Mouse (Mus musculus): Measurements from ENCODE around the gene Fgfr2. TPM values are rescaled to one million over a fixed set of nuclear protein-coding genes. Genes with fewer than 3 reads are reported as not detected.
A peak's percentile ranks its signal among the peaks of the same experiment; 100 is the strongest.

Fgfr2 gene
- total RNA-seq, 4 experiments from 2014 or later: 1.1 to 1.9 (median 1.4) TPM

GRCm38 (mm10) chr7:132587167-132587566, 536.0 kb downstream of the Fgfr2 start:
- DNase-seq (ENCODE audit: low spot score): no peak

DNA sequence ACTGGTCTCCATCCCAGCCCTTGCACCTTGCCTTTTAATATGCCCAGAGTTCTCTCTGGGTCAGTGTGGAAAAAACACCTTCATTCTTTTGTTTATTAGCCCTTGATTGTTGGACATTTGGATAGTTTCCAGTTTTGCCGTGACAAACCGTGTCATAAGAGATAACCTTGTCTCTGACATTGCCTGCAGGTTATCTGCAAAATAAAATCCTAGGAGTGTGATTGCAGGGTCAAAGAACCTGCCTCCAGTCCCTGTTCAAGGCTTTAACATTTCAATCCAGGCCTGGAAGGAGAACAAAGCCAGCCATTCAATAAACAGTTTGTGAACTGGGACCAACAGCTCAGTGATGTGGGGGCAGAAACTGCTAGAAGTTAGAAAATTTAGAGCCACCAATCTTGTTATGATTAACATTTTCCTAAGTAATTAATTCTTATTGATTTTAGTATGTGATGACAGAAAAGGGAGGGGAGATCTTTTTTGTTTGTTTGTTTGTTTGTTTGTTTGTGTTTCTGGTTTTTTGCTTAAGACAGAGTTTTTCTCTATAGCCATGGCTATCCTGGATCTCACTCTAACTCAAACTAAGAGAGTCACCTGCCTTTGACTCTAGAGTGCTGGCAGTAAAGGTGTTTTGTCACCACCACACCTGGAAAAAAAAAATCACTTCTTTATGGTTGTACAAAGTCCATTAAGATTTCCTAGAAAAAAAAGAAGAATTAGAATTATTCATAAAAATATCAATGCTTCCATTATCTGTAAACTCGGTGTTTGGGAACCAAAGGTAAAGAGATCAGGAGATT, 537.3 kb downstream of the Fgfr2 start:
- DNase-seq (ENCODE audit: low spot score): no peak

GRCm38 (mm10) chr7:132581441-132581840, 541.7 kb downstream of the Fgfr2 start:
- no peak for DNase-seq (ENCODE audit: low spot score)

- no peak for DNase-seq (ENCODE audit: low spot score)
These were observed 542.6 kb downstream of the Fgfr2 start for GRCm38 (mm10) chr7:132580511-132580910.

DNA sequence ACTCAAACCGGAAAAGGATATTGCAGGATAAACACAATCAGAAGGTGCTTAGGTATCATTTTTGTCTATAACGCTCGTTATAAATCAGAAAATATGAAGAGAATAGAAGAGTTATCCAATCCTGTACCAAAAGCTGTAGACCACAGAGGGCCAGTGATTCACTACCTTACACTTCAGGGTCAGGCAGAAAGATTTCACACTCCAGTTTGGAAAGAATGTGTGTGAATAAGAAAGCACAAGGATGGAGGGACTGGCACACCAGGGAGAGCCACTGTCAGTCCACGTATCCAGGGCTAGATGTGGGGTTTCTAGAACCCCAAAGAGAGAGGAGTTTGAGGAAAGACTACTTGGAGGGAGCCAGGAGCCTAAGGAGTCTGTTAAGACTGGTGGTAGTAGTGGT, 546.3 kb downstream of the Fgfr2 start:
- no peak for DNase-seq (ENCODE audit: low spot score)

DNA sequence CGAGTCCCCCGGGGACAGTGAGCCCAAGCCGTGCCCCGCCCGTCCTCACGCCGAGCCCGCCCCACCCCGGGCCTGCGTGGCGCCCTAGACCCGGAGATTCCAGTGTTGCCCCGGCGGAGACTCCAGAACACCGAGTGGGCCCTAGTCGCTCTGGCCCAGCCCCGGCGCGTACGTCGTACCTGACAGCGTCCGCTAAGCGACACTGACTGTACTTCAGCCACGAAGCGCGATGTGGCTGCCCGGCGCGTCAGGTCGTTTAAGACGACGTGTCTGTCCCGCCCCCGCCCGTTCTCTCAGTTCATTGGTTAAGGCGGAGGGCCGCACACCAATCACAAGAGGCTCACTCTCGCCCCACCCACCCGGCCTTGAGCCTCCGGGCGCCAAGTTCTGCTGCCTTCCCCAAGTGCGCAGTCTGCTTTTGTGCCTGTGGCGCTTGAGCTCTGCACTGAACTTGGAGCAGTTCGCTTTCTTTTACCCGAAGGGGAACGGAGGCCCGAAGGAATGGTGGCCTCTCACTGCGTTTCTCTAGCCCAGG, 547.0 kb downstream of the Fgfr2 start, which contains the start of gene Oat:
Gene Oat, minus strand, starts transcription at position 283 of the 535 bp plus-strand sequence.
- peak; percentile 93 for DNase-seq (ENCODE audit: low spot score)

DNA sequence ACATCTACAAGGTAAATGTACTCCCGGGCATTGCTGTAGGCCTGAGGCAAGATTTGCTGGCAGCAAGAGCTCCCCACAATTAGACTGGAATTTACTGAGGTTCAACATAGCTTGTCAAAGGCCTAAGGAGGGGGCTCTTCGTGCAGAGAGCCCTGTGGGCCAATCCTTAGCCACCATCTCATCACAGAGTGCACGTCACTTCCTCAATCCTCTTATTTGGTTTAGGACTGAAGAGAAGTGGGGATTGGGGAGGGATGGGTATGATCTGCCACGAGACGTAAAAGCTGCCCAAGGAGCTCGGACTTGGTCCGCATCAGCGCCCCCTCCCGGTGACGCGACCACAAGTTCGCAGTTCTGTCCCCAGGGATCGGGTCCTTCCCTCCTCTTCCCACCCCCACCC, 547.5 kb downstream of the Fgfr2 start:
- DNase-seq (ENCODE audit: low spot score): peak; percentile 81

GRCm38 (mm10) chr7:132574646-132575045, 548.5 kb downstream of the Fgfr2 start:
- DNase-seq (ENCODE audit: low spot score): no peak

DNA sequence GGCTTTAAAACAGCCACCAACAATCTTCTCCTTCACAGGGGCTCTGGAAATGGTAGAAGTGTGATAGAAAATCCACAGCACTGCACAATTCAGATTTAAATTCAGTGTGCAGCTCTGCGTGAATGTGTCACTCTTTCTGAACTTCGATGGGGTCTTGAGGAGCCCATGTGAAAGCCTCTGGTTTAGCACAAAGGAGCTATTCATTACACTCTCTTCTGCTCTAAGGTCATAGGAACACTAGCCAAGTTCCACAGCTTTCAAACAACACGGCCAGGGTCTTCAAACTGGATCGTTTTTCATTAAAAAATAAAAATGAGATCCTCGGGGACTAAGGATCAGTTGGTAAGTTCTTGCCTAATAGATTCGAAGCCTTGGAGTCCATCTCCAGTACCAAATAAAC, 549.9 kb downstream of the Fgfr2 start:
- no peak for DNase-seq (ENCODE audit: low spot score)

DNA sequence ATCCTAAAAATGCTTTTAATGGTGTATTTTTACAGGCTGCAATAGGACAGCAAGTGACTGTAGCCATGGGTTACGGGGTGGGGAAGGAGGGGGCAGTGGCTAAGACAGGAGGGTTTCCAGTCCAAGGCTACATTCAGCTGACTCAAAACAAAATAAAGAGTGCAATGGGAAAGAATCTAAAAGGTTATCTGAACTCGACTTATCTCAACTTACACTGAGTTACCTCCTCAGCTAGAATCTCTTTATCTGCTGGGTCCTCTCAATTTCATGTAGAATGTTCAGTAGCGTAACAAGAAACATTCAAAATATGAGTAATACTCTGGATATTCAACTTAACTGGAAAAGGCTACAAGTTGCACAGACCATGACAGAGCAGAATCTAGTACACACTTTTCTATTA, 550.4 kb downstream of the Fgfr2 start:
- DNase-seq (ENCODE audit: low spot score): no peak

DNA sequence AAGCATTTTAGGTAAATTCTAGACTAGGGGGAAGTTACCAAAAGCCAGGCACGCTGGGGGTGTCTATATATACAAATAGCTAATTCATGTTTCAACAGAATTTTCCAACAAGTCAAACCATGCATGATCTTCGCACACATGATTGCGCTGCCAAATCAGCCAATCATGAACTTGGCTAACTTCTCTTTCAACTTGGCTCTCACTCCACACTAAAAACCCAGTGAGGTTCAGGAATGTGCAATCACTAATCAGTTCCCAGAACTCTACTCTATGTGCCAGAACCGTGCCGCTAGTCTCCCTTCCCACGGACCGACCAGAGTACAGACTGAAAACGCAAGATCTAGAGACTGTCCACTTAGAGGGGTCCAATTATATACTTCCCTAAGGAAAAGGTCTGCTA, 551.7 kb downstream of the Fgfr2 start:
- DNase-seq (ENCODE audit: low spot score): no peak

GRCm38 (mm10) chr7:132570071-132570470, 553.1 kb downstream of the Fgfr2 start:
- DNase-seq (ENCODE audit: low spot score): peak; percentile 46

- peak; percentile 36 for DNase-seq (ENCODE audit: low spot score)
These were observed 554.3 kb downstream of the Fgfr2 start for GRCm38 (mm10) chr7:132568817-132569216.

DNA sequence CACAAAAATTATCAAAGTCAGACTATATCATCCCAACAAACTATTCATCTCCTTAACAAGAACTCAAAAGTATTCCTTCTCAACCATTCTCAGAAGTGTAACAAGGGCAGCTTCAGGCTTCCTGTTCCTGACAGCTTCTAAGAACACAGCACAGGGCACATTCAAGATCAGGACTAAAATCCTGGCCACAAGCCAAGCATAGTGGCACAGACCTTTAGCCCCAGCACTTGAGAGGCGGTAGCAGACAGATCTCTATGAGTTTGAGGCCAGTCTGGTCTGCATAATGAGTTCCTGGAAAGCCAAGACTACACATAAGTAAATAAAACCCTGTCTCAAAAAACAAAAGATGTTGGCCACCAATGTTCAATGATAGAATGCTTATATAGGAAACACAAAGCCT, 557.3 kb downstream of the Fgfr2 start:
- no peak for DNase-seq (ENCODE audit: low spot score)

- peak; percentile 68 for DNase-seq (ENCODE audit: low spot score)
These were observed 563.9 kb downstream of the Fgfr2 start for GRCm38 (mm10) chr7:132559138-132559766.

DNA sequence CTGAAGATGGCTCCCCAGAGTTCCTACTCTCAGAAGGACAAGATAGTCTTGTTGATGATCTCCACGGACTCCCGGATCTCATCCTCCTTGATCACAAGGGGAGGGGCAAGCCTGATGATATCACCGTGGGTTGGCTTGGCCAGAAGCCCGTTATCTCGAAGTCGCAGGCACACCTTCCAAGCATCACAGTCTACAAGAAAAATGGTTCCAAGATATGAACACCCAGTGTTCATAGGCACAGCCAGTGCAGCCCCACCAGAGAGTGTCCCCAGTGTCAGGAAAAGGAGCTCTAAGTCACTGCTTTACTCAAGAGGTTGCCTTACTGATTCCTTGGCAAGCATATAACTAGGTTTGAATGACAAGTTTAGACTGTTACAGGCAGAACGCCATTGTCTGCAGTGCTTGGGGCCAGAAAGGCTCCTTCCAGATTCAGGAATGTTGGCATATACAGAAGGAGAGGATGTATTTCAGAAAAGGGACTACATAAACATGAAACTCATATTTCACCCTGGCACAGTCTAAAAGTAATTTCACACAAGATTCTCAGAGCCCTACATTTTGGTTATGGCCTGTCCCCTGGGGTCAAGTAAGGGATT, 564.9 kb downstream of the Fgfr2 start:
- no peak for DNase-seq (ENCODE audit: low spot score)

GRCm38 (mm10) chr7:132556575-132556974, 566.6 kb downstream of the Fgfr2 start:
- no peak for DNase-seq (ENCODE audit: low spot score)

DNA sequence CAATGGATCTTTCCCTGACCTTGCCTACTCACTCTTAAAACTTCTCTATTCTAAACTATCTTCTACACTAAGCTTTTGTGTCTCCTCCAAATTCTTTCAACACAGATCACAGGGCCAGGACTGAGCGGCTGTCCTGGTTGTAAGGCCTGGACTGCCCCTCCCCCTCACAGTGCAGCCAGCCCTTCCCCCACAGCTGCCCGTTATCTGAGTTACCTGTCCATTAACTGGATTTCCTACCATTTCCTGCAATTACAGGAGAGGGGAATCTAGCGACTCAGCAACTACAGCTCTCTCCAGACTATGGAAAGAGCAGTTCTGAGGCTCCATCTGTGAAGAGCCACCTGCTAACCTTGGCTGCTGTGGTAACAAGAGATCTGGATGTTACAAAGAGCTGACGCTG, 567.2 kb downstream of the Fgfr2 start:
- DNase-seq (ENCODE audit: low spot score): no peak

DNA sequence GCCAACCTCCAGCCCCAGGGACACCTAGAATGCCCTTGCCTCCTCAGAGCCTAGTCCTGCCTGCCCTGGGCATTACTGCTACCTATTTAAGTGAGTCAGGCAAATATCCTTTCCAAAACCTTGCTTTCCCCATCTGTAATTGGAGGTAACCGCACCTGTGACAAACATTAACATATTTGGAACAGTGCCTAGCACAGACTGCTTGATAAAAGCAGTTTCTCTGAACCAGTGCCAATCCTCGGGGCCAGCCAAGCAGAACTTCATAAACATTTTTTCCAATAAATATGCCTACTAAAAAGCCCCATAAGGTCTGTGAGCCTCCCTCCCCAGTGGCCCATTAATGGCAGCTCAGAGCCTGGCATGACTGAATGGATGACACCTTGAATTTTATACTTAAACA, 569.1 kb downstream of the Fgfr2 start:
- DNase-seq (ENCODE audit: low spot score): no peak

- DNase-seq (ENCODE audit: low spot score): peak; percentile 96
These were observed 571.6 kb downstream of the Fgfr2 start for GRCm38 (mm10) chr7:132551351-132552126.

DNA sequence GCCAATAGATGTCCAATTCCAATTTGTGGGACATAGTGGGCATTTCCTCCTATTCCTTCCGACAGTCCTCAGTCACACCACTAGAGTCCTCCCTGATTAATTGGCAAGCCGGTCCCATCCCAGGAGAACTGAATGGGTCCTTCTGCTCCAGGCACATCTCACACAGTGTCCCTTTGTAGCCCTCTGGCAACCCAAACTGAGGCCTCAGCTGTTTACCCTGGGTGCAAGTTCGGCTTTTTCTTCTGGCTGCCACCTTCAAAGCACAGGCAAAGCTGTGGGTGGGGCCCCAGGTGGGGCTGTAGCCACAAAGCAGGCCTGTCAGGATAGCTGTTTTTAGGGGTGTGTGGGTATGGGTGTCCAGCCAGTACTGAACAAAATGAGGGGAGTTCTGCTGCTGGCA, 576.0 kb downstream of the Fgfr2 start:
- no peak for DNase-seq (ENCODE audit: low spot score)

GRCm38 (mm10) chr7:132542427-132542826, 580.7 kb downstream of the Fgfr2 start:
- DNase-seq (ENCODE audit: low spot score): no peak
